Mouse (Mus musculus) cerebellum, adult 18-20 months (tissue): Measurements from ENCODE around the gene Klk15.
"Not testable (repeated sequence)": the region's sequence is repeated elsewhere in the genome, so short reads cannot be mapped to it uniquely, and the experiment has no call there.

ENCODE experiments used
- DNase-seq, 2 experiments: peaks; one replicate each; pipeline ENCODE4 v3.0.0; 2021

Klk15 gene

DNA sequence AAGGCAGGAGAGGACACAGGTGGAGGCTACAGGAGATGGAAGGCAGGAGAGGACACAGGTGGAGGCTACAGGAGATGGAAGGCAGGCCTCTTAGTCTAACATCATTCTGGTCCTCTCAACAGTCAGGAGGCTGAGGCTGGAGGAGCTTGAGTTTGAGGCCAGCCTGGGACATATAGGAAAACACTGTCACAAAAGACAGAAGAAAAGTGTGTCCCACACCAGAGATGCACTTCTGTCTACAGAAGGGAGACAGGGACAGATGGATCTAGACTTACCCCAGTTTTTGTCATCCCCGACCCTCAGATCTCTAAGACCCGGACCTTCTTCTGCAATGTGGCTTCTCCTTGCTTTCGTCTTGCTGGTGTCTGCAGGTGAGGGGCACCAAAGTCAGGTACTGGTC lies at the start of gene Klk15:
Klk15 (plus strand) TSS at position 301 of the 400 bp plus-strand sequence.
- DNase-seq: no peak

GRCm38 (mm10) chr7:43891365-43891764 lies 42.2 kb upstream of the Klk15 start:
- DNase-seq: no peak

GRCm38 (mm10) chr7:43891788-43892187 lies 41.8 kb upstream of the Klk15 start:
- no peak for DNase-seq

- peak; percentile 73 to 76 for DNase-seq
These were observed 38.7 kb upstream of the Klk15 start for GRCm38 (mm10) chr7:43894836-43895235.

- DNase-seq: no peak
These were observed 18.7 kb upstream of the Klk15 start for GRCm38 (mm10) chr7:43914821-43915220.

DNA sequence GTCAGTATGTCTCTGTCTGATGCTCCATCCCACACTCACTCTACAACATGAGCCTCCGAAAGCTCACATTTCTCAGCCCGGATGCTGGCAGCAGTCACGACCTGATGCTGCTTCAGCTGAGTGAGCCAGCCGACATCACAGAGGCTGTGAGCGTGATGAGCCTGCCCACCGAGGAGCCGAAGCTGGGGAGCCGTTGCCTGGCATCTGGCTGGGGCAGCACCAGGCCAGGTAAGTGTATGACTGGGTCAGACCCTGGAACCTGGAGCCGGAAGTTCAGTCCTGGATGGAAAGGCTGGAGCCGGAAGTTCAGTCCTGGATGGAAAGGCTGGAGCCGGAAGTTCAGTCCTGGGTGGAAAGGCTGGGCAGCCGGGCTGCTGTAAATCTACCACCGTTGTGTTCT lies 15.1 kb upstream of the Klk15 start:
- DNase-seq: no peak

DNA sequence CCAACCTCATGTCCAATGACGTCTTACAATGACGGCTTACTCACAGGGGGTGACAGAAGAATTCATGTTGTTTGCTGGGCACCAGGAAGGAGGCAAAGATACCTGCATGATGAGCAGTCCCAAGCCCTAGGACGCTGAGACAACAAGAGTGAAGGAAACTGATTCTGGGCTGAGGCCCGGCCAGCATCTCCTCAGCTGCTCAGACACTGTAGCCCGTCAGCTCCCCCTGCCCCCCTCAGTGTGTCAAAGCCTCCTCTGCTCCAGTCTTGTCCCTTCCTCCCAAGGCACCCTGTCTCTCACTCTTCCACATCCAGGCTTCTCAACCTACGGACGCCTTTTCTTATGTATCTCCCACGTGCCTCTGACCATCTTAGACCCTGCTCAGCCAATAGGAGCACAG lies 14.7 kb upstream of the Klk15 start:
- no peak for DNase-seq

DNA sequence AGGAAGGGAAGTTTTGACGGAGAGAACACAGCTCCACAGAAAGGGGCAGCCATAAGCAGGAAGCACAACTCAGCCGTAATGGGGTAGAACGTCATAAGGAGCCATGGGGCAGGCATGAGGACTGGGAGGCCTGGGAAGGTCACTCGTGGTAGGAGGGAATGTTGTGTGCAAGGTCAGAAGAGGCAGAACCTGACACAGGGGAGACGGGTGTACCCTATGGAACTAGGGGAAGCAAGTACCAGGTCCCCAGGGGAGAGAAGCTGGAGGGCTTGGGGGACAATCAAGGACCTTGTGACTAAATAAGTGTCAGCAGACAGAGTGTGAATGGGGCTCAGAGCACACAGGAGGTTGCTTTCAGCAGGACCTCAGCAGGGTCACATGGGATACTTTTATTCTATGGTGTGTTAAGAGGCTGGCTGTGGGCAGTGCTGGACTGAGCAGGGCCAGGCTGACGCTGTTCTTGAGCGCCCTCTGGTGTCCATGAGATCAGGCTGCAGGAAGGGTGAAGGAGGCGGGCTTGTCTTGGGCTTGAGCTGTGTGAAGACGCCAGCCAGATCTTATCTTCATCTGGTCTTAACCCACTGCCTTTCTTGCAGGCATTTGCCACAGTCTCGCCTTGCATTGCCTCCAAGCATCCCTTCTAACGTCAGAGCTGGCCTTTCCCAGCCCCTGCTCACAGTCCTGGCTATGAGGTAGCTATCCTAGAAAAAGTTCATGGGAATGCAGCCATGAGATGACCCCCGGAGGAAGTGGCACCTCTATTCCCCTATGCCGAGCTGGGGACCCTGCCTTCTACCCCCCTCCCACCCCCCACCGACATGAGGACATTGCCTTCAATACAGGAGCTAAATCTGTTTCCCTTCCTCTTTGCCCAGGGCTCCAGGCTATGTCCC lies 13.7 kb upstream of the Klk15 start:
- DNase-seq: peak; percentile 46 to 55

DNA sequence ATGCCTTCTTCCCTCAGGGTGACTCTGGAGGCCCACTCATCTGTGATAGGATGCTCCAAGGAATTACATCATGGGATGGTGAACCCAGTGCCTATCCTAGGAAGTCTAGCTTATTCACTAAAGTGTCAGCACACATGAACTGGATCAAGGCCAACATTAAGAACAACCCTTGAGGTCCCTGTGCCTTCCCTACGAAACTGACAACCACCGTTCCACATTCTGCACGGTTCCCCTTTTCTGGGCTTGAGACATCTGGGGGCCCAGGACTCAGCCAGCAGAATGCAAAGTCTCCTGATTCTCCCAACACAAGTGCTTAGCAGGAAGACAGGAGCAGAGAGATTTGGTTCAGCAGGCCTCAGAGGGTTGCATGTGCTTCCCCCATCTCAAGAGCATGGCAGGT lies 13.0 kb upstream of the Klk15 start:
- DNase-seq: no peak

GRCm38 (mm10) chr7:43921087-43921486 lies 12.5 kb upstream of the Klk15 start:
- no peak for DNase-seq

GRCm38 (mm10) chr7:43921941-43922340 lies 11.6 kb upstream of the Klk15 start:
- DNase-seq: no peak

GRCm38 (mm10) chr7:43925985-43926384 lies 7.6 kb upstream of the Klk15 start:
- no peak for DNase-seq

DNA sequence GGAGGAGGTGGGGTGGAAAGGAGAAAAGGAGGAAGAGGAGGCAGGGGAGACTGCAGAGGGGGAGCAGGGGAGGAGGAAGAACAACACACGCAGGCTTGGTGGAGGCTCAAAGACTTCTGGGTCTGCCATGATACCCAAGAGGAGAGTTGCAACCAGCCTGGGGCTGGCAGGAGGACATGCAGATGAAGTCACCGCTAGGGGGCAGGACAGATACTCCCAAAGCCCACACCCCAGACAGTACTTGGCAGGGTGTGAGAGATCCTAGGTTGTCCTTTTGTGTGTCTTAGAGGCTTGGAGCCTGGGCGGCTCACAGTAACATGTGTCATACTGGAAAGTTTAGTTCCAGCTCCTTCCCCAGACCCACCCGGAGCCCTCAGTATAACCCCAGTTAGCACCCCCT lies 5.0 kb upstream of the Klk15 start:
- peak in 1 of 2 experiments; percentile 9 for DNase-seq

DNA sequence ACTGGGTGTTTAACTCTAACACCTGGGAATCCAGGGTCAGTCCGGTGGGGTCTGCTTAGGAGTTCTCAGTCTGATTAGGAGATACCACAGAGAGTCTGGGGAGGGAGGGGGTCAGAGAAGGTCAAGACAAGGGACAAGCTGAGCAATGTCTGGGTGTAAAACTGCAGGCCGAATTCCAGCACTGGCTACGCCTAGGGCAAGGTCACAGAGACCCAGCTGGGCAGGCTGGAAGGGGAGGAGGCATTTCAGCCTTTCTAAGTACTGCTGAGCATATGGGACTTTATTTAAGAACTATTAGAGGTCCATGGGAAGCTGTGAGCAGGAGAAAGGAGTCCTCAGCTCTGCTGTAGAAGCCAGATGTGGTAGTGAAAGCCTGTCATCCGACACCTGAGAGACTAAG lies 1.2 kb upstream of the Klk15 start:
- no peak for DNase-seq

- no peak for DNase-seq
These were observed 1.2 kb downstream of the Klk15 start for GRCm38 (mm10) chr7:43934747-43935146.

GRCm38 (mm10) chr7:43936551-43936950 lies 3.0 kb downstream of the Klk15 start:
- DNase-seq: no peak

GRCm38 (mm10) chr7:43942293-43942692 lies 8.8 kb downstream of the Klk15 start:
- DNase-seq: not testable (repeated sequence)

DNA sequence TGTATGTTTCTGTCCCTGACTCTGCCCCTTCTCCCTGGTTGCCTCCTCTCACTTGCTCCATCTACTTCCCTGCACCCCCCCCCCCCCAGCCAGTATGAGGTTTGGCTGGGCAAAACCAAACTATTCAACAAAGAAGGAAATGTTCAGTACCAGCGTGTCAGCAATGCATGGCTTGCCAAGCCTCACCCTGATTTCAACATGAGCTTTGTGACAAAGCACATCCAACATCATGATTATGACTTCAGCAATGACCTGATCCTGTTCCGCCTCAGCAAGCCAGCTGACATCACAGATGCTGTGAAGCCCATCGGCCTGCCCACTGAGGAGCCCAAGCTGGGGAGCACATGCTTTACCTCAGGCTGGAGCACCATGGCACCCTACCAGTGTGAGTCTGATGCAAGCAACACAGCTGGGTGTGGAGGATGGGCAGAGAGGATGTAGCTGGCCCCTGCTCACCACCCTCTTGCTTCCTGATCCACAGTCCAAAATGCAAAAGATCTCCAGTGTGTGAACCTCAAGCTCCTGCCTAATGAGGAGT lies 11.3 kb downstream of the Klk15 start:
- no peak for DNase-seq

GRCm38 (mm10) chr7:43950364-43950763 lies 16.8 kb downstream of the Klk15 start, which contains the start of gene Klk1b8:
TSS of gene Klk1b8 (plus strand) at chr7:43950664.
- DNase-seq: no peak

DNA sequence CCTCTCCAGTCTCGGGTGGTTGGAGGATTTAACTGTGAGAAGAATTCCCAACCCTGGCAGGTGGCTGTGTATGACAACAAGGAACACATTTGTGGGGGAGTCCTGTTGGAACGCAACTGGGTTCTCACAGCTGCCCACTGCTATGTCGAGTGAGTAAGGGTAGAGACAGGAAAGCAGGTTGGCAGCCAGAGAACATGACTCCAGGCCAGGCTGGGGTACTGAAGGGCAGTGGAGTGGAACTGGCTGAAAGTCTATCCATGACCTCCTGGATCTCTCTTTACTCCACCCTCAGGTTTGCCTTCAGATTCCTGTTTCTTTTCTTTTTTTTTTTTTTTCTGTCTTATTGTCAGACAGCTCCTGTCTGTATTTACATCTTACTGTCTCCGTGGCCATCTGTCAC lies 19.2 kb downstream of the Klk15 start:
- DNase-seq: no peak

GRCm38 (mm10) chr7:43966451-43966850 lies 32.9 kb downstream of the Klk15 start, which contains the start of gene Klk1b1:
TSS of gene Klk1b1 (plus strand) at chr7:43966751.
- DNase-seq: no peak

DNA sequence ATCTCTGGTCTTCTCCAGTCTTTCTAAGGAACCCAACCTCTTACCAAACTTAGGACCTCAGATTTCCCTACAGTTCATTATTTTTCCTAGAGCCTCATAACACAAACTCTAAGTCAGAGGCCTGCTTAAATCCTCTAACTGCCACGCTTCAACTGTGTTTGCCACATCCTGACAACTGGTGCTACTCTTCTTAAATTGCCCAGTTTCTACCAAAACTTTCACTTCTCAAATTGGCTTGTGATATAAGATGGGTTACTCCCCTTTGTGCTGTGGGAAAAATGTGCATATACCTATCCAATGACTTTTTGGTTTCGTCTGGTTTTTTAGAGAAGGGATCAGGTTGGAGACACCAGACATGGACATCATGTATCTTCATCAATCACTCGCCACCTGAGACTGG lies 33.5 kb downstream of the Klk15 start:
- DNase-seq: no peak

DNA sequence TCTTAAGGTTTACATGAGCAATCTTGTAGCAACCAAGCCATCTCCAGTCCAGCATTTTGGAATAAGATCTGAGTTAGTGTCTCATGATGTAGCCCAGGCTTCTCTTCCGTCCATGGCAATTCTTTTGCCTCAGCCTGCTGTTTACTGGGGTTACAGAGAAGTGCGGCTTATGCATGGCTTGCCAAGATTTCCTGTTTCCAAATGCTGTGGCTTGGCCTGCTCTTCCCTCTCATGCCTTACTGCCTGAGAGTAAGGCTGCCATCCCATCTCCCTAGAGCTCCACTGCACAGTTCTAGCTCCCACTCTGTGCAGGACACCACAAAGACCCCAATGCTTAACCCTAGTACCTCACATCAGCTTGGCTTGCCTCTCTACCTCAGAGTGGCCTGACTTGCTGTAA lies 34.1 kb downstream of the Klk15 start:
- DNase-seq: no peak

DNA sequence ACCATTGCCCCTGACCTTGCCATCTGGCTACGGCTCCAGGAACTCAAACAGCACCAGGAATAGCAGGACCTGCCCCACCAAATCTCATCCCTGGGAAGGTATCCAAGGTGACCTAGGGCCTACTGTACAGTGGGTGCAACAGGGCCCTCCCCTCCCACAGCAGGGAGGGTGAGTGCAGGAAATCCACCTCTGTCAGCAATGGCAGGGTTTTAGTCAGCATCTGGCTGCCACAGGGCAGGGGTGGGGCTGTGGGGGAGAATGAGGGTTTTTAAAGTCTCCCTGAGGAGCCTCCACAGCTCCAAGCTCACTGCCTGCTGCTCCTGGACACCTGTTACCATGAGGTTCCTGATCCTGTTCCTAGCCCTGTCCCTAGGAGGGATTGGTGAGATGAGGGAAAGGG lies 42.2 kb downstream of the Klk15 start, which contains the start of gene Klk1b9:
Klk1b9 (plus strand) TSS at position 301 of the 400 bp plus-strand sequence.
- not testable (repeated sequence) for DNase-seq
